Mouse (Mus musculus) c-Kit-positive CD71-positive TER-119-positive erythroid progenitor cells, embryonic 14.5 days (primary cell): Measurements from ENCODE around the gene Ccdc85c.

ENCODE experiments used
- DNase-seq: peaks from one replicate; pipeline ENCODE4 v3.0.0-alpha.2; 2013; ENCODE audit warnings: low spot score

Gene Ccdc85c

DNA sequence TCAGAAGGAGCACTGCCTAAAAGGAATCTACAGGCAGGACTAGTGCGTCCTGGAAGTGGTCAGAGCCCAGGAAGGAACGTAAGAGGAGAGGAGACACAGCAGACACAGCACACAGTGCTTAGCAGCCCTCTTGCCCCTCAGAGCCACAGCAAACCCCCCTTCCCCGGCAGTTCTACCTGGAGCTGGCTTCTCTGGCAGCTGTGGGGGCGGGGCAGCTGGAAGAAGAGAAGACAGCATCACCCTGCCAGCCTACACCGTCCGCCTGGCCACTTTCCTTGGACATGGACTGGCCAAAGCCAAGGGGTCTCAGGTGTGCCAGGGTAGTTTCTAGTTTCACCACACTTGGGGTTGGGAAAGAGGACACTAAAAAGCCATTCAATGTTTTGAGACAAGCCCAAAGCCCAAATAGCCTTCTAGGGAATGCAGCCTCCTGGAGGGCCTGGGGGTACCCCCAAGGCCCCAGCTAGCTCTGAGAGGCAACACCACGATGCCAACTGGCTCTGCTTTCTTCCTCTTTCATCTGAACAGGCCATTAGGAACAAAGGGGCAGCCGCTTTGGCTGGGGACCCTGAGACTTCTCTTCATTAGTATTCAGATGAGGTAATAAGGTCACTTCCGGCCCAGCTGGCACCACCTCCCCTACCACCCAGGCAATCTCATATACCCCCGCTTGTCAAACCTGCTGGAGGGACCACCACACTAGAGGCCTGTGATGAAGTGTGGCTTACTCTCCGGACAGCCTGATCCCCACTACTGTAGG, 58.4 kb downstream of the Ccdc85c start:
- DNase-seq, result no peak

DNA sequence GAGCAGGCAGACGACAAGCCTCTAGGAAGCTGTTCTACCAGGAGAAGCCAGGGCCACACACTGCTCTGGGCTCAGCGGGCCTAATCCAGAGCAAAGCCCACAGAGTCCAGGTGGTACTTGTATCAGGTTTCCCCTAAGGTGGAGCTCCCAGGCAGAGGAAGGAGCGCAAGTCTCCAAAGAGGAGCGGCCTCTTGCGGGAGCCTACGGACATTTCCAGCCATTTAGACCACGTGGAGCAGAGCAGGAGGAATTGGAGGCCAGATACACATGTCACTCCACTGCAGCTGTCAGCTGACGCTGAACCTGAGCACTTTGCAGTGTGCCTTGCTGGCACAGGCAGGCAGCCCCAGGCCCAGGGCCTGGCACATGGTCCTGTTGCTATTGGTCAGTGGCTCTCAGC, 60.1 kb downstream of the Ccdc85c start:
- no peak for DNase-seq

DNA sequence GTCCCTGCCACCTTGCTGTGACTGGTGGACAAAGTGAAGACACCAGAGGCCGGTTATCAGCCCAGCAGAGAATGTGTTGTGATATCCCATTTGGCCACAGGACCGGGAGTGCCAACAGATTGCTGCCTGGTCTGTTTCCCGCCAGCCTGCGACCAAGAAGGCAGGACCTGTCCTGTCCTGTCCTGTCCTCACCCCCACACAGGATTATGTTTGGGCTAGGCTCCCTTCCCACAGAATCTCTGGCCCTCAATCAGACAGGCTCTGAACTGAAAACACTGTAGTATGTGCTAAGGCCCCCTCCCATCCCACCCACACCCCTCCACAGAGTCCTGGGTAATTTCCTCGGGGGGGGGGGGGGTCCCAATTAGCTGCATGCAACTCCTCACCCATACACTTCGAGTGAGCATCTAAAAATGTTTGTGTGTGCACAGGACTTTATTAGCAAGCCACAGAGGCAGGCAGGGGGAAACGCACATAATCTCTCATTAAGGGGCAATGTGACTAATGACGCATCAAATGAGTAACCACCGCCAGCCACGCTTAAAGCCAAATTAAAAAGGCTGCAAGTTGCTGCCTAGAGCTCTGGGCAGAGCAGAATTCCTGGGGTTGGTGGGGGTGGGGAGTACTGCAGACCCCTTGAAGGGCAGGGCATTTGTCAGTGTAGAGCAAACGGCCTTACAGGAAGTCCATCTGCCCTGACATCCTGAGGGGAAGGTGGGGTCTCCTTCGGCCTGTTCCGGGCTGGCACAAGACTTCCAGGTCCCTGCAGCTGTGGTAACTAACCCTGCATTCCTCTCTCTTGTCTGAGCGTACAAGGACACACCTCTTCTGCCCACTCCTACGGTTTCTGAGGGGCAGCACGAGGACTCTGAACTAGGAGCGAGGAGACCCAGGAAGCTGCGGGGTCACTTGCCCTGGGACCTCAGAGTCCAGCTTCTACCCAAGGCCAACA, 61.9 kb downstream of the Ccdc85c start:
- DNase-seq, result no peak

DNA sequence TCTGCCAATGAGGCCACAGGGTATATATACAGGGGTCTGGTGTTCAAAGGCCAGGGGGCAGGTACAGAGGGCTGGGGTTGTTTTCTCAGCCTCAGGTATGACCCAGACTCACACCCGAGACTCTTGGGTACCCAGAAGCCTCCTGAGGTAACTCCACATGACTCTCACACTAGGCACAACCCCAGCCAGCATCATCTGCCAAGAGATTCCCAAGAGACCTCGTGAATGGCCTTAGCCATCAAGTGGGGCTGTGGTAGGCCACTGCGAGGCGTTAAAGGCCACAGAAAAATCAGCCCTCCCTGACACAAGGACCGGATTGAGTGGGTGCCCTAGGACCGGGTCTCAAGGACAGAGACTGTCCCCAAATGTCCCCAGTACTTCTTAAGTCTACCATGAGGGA, 62.7 kb downstream of the Ccdc85c start:
- no peak for DNase-seq

DNA sequence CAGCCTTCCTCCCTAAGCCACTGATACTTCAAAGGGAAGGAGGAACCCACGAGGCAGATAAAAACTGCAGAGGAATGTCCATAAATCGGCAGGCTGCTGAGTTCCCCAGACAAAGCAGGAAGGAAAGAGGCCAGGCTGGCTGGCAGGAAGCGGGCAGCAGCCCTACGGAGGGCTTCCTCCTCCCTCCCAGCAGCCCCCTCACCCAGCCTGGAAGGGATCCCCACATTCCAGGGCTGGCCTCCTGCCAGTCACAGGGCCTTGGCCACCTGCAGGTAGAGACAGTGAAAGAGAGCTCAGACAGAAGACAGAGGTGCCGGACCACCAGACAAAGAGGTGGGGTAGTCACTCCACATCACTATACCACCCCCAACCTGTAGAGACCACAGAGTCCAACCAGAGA, 63.2 kb downstream of the Ccdc85c start:
- DNase-seq, result no peak

DNA sequence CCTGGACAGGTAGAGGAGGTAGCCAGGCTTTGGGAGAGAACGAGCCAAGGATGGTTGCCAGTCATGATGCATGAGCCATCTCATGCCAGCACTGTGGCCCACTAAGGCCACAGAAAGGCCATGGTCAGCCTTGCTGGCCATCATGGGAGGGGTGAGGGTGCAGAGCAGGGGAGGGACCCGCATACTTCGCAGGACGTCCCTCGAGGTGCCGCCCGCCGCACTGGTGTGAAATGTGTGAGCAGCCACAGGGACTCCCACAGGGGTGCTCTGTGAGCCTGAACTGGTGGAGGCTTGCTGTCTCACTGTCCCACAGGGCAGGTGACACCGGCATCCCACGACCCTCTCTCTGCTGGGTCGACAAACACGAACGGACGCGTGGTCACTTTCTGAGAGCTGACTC, 64.6 kb downstream of the Ccdc85c start:
- no peak for DNase-seq

DNA sequence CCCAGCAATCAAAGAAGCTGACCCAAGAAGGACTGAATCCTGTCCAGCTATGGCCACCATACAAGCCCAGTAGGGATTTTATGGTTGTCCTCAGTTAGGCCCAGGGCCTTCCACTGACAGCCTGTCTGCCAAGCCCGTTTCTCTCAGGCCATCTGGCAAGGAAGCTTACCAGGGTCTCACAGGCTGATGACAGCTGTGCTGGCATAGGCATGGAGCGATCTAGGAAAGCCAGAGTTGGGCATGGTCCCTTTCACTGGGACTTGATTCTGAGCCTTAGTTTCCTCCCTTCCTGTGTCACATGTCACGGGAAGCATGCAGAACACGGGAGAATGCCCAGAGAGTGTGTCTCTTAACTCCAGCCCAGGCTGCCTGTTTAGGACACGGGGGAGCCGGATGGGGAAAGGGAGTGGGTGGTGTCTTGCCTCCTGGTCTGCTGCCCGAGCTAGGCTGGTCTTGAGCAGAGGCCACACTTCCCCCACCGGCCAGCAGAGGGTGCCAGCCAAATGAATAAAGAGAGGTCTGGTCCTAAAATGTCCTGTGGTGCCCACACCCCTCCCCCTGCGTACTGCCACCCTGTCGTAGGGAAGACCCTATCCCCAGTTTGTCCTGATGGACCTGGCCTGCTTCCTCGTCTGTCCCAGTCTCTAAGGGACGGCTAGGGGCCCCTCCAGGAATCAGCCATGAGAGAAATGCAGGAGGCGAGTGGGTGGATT, 66.3 kb downstream of the Ccdc85c start:
- DNase-seq, result peak; percentile 34

DNA sequence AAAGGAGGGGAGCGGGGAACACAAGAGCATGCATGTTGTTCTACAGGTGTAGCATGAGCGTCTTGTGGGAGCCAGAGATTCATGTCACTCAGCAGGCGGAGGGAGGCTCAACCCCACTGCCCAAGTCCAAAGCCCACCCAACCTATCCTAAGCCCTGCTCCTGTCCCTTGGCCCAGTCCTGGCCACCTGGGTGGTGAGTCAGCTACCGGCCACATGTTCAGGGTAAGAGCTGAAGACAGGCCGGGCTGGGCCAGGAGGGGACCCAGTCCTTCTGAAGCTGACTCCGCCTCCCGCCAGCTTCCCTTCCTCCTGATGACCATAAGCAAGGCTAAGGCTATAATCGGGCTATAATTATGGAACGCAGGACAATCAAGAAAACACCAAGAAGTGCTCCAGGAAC, 67.0 kb downstream of the Ccdc85c start:
- DNase-seq, result no peak

DNA sequence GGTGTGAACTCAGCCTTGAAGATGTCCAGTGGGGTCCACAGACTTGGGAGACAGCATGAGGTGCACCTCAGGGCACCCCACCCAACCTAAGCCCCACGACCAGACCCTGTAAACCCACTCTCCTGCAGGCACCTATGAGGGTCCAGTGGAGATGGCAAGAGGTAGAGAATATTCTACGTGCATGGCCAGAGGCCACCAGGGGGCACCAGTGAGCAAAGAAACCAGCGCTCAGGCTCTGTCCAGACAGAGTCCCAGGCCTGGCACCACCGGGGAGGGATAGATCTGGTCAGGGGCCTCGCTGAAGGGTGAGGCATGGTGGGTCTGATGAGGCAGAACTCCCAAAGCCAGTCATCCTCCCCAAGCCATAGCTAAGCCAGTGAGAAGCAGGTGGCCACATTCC, 68.6 kb downstream of the Ccdc85c start:
- peak; percentile 58 for DNase-seq

DNA sequence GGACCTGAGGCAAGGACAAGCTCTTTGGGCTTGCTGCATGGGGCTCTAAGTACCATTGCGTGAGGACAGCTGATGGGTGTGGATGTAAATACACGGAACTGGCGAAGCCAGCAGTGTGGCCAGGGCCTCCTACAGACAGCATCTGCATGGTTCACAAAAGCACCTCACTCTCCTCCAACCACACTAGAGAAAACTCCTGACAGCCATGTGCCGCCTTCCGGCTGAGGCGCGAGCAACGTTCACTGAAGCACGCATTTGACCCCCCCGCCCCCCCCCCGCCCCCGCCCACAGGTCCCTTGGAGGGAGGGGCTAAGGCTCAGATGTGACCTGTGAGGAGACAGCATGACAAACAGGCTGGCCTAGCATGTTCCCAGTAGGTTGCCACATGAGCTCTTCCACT, 70.2 kb downstream of the Ccdc85c start:
- no peak for DNase-seq

DNA sequence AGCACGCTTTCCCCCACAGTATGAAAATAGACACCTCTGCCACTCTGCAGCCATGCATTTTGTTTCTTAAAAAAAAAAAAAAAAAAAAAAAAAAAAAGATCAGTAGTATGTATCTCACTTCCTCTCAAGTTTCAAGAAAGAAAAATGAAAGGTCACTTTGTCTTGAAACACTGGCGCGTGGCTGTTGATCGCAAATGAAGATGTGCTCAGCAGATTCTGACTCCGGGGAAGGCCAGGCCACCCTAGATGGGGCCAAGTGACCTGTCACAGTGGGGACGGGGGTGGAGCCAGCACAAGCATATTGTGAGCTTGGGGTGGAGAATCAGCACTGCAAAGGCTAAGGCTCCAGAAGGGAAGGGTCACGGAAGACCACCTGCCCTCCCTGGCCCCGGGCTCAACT, 71.3 kb downstream of the Ccdc85c start:
- no peak for DNase-seq

DNA sequence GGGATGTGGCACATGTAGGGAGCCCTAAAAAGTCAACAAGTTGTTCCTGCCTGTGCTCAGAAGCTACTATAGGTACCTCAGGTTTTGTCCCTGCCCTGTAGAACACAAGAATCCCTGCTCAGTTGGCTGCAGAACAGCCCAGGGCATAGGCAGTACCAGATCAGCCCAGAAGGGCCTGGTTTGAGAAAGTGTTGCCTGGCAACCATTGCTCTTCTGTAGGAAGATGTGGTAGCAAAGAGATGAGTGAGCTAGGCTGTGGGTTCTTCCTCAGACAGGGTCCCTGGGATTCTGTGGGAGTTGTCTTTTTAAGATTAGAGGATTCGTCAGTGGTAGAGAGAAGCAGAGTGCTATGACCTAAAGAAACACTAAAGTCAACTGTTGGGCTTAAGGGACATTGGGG, 75.1 kb downstream of the Ccdc85c start:
- no peak for DNase-seq

DNA sequence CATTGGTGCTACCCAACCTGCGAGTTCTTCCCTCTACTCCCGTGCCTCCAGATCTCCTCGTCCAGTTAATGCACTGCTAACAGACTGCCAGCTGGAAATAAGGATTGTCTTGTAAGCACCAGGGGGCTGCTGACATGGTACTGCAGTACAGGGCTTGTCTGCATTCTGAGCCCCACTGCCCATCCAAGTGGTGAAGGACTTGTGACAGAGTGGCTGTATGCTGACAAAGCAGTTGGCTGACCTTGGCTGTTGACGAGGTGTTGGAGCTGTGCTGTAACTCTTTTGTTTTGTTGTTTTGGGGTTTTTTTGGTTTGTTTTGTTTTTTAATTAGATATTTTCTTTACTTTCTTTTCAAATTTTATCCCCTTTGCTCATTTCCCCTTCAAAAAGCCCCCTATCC, 76.8 kb downstream of the Ccdc85c start:
- no peak for DNase-seq

DNA sequence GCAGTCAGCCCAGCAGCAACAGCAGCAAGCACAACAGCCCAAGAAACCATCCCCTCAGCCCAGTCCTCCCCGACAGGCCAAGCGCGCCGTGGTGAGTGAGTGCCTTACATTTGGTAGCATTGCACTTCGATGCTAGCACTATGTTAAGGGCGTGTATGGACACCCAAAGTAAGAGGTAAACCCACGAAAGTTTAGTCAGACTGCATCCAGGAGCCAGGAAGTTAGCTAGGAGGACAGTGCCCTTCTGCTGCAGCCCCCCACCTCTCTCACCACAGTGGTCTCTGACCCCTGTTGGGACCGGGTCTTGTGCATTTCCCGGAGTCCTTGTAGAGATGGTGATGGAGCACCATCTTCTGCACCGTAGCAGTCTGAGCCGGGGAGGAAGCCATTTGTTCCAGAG, 79.5 kb downstream of the Ccdc85c start:
- DNase-seq, result no peak

DNA sequence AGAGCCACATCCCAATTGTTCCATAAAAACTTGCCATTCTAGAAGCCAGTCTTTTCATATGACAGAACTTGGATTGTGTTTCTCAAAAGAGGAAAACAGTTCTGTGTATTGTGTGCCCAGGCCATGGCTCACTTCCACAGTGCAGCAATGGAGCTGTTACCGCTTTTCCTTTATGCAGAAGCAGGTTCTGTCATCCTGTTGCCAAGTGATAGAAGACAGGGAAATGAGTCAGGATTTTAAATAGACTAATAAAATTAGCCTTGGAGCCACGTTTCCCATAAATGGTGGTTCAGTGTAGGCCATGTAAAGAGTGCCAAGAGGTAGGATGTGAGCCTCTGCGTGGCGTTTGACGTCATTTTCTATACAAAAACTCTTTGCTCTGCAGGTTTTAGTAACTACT, 81.3 kb downstream of the Ccdc85c start:
- no peak for DNase-seq

DNA sequence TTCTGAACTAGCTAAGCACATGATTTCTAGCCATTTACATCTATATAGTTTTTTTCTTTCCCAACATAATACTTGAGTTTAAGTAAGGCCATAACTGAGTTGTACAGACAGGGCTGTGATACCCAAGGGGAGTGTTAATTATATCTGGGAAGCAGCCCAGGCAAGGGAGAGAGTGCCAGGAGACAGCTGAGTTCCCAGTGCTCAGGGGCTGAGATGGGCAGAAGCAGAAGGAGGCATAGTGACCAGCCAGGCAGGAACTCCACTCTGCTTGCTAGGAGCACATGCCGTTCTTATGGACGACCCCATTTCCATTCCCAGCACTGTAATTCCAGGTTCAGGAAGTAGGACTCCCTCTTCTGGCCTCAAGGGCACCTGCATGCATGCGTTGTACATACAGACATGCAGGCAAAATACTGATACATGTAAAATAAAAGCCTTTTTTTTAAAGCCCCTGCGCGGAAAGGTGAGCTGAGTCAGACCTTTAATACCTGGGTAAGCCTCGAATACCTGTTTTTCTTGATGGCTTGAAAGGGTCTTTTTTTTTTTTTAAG, 87.6 kb downstream of the Ccdc85c start:
- DNase-seq, result no peak

DNA sequence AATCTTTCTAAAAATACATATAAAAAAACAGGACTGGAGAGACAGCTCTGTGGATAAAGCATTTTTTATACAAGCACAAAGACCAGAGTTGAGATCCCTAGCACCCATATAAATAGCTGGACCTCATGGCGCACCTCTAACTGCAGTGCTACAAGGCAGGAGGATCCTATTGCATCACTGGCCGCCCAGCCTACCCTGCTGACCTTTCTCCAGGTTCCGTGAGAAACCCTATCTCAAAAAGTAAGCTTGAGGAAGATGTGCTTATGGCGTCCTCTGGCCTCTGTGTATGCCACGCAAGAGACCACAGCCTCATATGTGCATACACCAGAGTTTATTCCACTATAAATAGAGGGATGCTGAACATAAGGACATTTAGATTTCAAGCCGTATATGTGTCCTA, 93.5 kb downstream of the Ccdc85c start:
- DNase-seq, result no peak

DNA sequence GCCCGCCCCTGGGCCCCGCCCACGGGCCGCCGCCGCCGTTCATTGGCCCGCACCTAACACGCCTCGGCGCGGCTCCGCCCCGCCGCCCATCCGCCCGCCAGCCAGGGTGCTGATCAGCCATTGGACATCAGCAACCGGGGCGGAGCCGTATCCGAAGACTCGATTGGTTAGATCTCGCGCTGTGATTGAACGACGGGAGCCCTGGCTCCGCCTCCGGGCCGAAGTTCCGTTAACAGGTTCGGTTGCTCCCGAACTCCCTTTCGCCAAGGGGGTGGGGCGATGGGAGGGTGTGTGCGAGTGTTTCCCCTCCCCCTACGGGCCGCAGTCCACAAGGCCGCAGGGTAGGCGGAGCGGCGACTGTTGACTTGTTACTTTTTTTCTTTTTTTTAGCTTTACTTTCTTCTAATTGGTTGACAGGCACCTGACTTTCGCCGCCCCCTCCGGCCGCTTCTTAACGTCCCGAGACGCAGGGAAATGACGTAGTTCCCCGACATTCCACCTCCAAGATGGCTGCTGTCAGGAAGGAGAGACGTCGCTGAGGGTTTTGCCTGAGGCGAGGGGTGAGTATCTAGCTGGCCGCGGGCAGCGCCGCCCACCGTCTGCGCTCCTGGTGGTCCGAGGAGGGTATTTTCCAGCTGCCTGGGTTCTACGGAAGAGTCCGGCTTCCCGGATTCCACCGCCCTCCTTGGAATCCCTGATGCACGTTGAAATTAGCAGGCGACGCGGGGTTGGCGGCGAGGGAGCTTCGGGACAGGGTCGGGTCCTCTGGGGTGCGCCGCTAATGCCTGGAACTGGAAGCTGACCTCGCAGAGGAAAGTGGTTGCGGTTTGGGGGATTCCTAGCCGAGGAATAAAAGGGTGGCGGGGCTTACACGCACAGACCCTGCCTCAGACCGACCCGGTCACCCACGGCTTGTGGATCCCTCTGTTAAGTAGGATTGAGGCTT, 95.6 kb downstream of the Ccdc85c start, which contains the start of gene Ccnk:
TSS of gene Ccnk (plus strand) at position 259 of the 946 bp plus-strand sequence.
- DNase-seq, result peak; percentile 98

DNA sequence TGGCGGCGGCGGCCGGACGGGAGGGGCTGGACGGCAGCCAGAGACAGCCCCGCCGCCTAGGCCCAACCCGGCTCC, 96.1 kb downstream of the Ccdc85c start, which contains the start of gene Setd3:
TSS of gene Setd3 (minus strand) at position 69 of the 75 bp plus-strand sequence.
- no peak for DNase-seq

DNA sequence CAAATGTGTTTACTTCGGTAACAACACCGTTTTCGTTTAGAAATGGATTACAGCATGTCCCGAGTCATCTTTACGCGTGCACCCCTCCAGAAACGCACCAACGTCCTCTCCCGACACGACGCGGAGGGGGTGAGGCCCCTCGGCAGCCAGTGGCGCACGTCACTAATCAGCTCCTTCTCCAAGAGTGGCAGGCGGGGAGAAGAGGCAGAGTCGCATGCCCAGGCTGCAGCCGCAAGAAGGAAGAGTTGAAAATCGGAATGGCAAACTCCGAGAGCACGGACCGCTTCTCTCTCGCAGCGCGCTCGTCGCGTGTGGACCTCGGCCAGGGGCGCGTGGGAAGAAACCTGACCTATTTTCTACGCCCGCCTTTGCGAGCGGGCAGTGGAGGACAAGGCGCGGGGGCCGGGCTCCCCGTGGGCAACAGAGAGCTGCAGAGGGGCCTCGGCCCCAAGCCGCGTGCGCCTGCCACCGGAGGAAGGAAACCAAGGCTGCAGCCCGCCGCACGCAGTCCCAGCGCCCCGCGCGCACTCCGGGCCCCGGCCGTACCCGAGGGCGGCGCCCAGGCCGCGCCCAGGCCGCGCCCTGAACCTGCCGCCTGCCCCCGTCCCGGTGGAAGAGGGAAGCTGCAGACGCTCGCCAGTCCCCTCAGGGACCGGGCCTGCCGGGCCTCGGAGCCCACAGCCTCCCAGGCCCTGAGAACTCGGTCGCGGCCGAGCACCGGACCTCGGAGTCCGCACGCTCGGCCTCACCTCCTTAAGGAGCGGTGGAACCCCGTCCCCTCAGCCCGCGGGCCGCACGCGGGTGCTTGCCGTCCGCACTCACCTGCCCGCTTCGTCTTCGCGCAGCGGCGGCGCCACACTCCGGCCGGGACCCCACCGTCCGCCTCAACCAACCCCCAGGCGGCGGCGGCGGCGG, 96.6 kb downstream of the Ccdc85c start:
- peak; percentile 57 for DNase-seq

DNA sequence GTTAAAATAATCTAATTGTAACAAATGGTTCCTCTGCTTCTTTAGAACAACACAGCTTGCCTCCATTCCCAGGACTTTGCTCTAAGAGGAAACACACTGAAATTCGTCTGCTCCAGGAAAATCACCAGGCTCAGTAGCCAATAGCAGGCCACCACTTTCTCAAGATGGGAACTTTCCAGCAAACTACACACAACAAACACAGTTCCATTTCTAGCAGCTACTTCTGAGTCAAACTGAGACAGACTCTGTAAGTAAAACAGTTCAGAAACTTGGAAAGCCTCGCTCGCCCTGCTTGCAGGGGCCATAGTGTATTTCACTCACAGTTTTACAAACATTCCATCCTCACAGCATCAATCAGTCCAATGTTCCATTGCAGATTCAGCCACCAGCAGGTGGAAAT, 98.9 kb downstream of the Ccdc85c start:
- no peak for DNase-seq
